ENCODE assay signal across 12 mouse cellular contexts in the genomic region with DNA sequence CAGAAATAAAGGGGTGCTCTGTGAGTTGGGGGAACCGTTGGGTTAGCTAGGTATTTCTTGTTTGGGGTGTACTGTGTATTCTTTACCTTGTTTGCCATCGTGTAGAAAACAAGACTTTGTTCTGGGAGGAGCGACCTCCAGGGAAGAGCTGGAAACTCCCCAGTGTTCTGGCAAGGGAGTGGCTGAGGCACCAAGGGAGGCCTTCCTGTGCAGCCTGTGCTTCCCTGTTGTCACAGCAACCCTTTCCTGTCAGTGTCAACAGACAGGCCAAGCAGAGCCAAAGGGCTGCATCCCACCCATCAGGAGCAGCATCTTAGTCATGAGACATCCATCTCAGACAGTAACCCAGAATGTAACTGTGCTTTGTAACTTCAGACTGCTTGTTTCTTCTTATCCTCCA.
DNase-seq lines count a peak whose midpoint lies in the region; ATAC-seq and TF ChIP-seq lines count a peak whose summit lies in the region.
"Had no signal": no experiment of that assay in that cellular context is flagged by ENCODE, and none has a peak within 500 bp of the region (broad histone marks: within the 10 kb centered on the region; RNA-seq: fewer than 3 reads in every experiment).

No protein-coding gene starts in this region.

- no peak overlapping the region for H3K4me2 ChIP-seq in kidney, postnatal 0 days (ENCODE audit: low read length)
- H3K4me2 ChIP-seq in lung, postnatal 0 days (replicated peaks; ENCODE audit: low read depth, low read length): no peak overlapping the region
- H3K4me2 ChIP-seq: limb, embryonic 15.5 days had no signal

- no peak for ATAC-seq in kidney, postnatal 0 days (replicated peaks; ENCODE audit: low FRiP score, low read depth)
- ATAC-seq in lung, postnatal 0 days: peak; percentile 87
- ATAC-seq: intestine, embryonic 16.5 days had no signal

- WGBS in kidney, postnatal 0 days: 38% methylated on average over 3 of the region's 3 CpGs
- 26% methylated on average over 3 of the region's 3 CpGs for WGBS in lung, postnatal 0 days

- H3K9ac ChIP-seq in kidney, postnatal 0 days (ENCODE audit: low read depth, low read length): no peak overlapping the region
- H3K9ac ChIP-seq in lung, postnatal 0 days (replicated peaks; ENCODE audit: low read depth): no peak overlapping the region
- H3K9ac ChIP-seq: limb, embryonic 15.5 days had no signal

- peak; percentile 63 for DNase-seq in kidney, postnatal 0 days (ENCODE audit: low spot score)
- no peak for DNase-seq in kidney, adult 18-20 months
- peak; percentile 86 for DNase-seq in cerebellum, adult 11-12 months
- peak; percentile 78 to 80 for DNase-seq in cerebellum, postnatal 25 days
- peak; percentile 36 for DNase-seq in lung, postnatal 0 days (ENCODE audit: low spot score)
- DNase-seq in T-cell, adult 2 months (ENCODE audit: low spot score): no peak
- no peak for DNase-seq in right cerebral cortex, postnatal 10 days (ENCODE audit: low spot score in 2 of 2)
- DNase-seq: retina, postnatal 1 day; thymus, postnatal 14 days had no signal

- H3K4me3 ChIP-seq in kidney, postnatal 0 days (replicated peaks; ENCODE audit: low read depth, low read length): no peak overlapping the region
- no peak overlapping the region for H3K4me3 ChIP-seq in lung, postnatal 0 days (ENCODE audit: low read depth, low read length)
- H3K4me3 ChIP-seq: hindbrain, embryonic 10.5 days; limb, embryonic 15.5 days had no signal

- H3K27ac ChIP-seq in kidney, postnatal 0 days: no peak overlapping the region
- no peak overlapping the region for H3K27ac ChIP-seq in lung, postnatal 0 days (ENCODE audit: low read length)
- H3K27ac ChIP-seq: hindbrain, embryonic 10.5 days; limb, embryonic 15.5 days had no signal

- H3K27me3 ChIP-seq in kidney, postnatal 0 days (ENCODE audit: insufficient read depth, low read length): no peaks in the 10 kb centered on the region
- H3K27me3 ChIP-seq in lung, postnatal 0 days (replicated peaks; ENCODE audit: insufficient read depth, low read length): no peaks in the 10 kb centered on the region
- H3K27me3 ChIP-seq: limb, embryonic 15.5 days had no signal

- no peak for TF ChIP-seq CTCF in kidney, postnatal 0 days (IDR thresholded peaks at IDR 0.05; ENCODE audit: low read depth)
- TF ChIP-seq CTCF in lung, postnatal 0 days (IDR thresholded peaks at IDR 0.05): no peak

- peak; percentile 52 for TF ChIP-seq EP300 in lung, postnatal 0 days (IDR thresholded peaks at IDR 0.05)

- no peaks in the 10 kb centered on the region for H3K36me3 ChIP-seq in kidney, postnatal 0 days (ENCODE audit: insufficient read depth, low read length)
- H3K36me3 ChIP-seq in lung, postnatal 0 days (ENCODE audit: insufficient read depth, low read length): no peaks in the 10 kb centered on the region
- H3K36me3 ChIP-seq: hindbrain, embryonic 10.5 days; limb, embryonic 15.5 days had no signal

- no peaks in the 10 kb centered on the region for H3K4me1 ChIP-seq in kidney, postnatal 0 days (replicated peaks; ENCODE audit: insufficient read depth, low read length)
- no peaks in the 10 kb centered on the region for H3K4me1 ChIP-seq in lung, postnatal 0 days (ENCODE audit: insufficient read depth, low read depth, low read length)
- H3K4me1 ChIP-seq: hindbrain, embryonic 10.5 days; limb, embryonic 15.5 days had no signal

- no peaks in the 10 kb centered on the region for H3K9me3 ChIP-seq in kidney, postnatal 0 days (replicated peaks; ENCODE audit: low read length)
- H3K9me3 ChIP-seq in lung, postnatal 0 days (ENCODE audit: low read length): no peaks in the 10 kb centered on the region
- H3K9me3 ChIP-seq: hindbrain, embryonic 10.5 days; limb, embryonic 15.5 days had no signal

Comparison
In these comparisons a context has a peak if more than half of its experiments do, and no peak if none do; other contexts are left out.
1. DNase-seq: peak in kidney, postnatal 0 days (single experiment), cerebellum, adult 11-12 months (single experiment), cerebellum, postnatal 25 days (2 of 2) and lung, postnatal 0 days (single experiment); none in kidney, adult 18-20 months (single experiment), T-cell, adult 2 months (single experiment) and right cerebral cortex, postnatal 10 days (0 of 2).